8 mouse cellular contexts compared by ENCODE assay signal in the genomic region with DNA sequence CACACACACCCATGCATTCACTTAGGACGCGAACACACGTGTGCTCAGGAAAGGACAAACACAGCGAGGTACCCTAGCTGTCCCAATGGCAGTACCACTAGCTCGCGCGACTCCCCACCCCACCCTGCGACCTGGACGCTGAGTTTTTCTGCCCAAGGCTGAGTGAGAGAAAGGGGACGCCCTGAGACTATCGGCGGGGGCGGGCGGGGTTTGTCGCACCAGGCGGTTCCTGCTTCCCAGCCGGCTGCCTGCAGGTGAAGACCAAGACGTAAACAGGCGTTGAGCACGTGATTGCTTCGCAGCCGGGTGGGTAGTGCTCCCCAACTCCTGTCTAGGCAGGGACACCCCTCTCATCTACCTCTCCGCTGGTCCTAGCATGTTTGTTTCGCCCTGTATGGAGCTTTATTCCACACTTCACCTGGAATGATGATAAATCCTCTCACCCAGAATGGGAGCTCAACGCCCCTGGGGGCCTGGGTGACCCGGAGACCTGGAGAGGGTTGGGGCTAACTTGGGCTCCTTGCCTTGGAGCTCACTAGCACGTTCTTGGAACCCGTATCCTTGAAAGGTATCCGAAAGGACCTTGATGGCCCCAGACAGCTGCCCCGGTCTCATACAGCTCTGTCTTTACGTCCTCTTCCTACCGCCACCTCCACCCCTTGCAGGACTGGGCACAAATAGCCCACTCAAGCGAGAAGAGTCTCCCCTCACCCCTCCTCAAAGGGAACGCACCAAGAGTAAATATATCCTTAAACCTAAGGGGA. TPM values are rescaled to one million over a fixed set of nuclear protein-coding genes. Genes with fewer than 3 reads are reported as not detected.
A peak's percentile ranks its signal among the peaks of the same experiment; 100 is the strongest.
DNase-seq lines count a peak whose midpoint lies in the region; ATAC-seq and TF ChIP-seq lines count a peak whose summit lies in the region.

No protein-coding gene starts in this region.

- peak overlapping the region; percentile 99 for H3K27ac ChIP-seq in lung, postnatal 0 days (ENCODE audit: low read length)

- 0 out of 2 replicates have a peak, but pooled peaks have one; percentile 1 for ATAC-seq in lung, postnatal 0 days

- TF ChIP-seq CTCF in lung, postnatal 0 days (IDR thresholded peaks at IDR 0.05): no peak

- peak overlapping the region; percentile 63 for H3K9ac ChIP-seq in lung, postnatal 0 days (replicated peaks; ENCODE audit: low read depth)

- H3K4me1 ChIP-seq in lung, postnatal 0 days (ENCODE audit: insufficient read depth, low read depth, low read length): peaks cover 20% of the 10 kb centered on the region

- WGBS in lung, postnatal 0 days: under 1% methylated on average over 34 of the region's 34 CpGs

- no peaks in the 10 kb centered on the region for H3K9me3 ChIP-seq in lung, postnatal 0 days (ENCODE audit: low read length)

- peak overlapping the region; percentile 76 for H3K4me2 ChIP-seq in lung, postnatal 0 days (replicated peaks; ENCODE audit: low read depth, low read length)

- DNase-seq in A20 (ENCODE audit: low read depth, low spot score) (peak; percentile 91), R1 (ENCODE audit: low read depth, low spot score) (peak; percentile 66)
- DNase-seq in embryo, embryonic 11 days: peak; percentile 56
- peak; percentile 65 to 67 for DNase-seq in heart, adult 9 months (ENCODE audit: low spot score in 2 of 2)
- peak; percentile 61 to 65 for DNase-seq in kidney, adult 8-10 months
- peak; percentile 72 for DNase-seq in lung, postnatal 0 days (ENCODE audit: low spot score)
- peak; percentile 53 for DNase-seq in right cerebral cortex, postnatal 25 days
- no peak for DNase-seq in layer of hippocampus, postnatal 14 days (ENCODE audit: low spot score in 2 of 2)

- H3K36me3 ChIP-seq in lung, postnatal 0 days (ENCODE audit: insufficient read depth, low read length): no peaks in the 10 kb centered on the region

- H3K27me3 ChIP-seq in lung, postnatal 0 days (replicated peaks; ENCODE audit: insufficient read depth, low read length): no peaks in the 10 kb centered on the region

- TF ChIP-seq EP300 in lung, postnatal 0 days (IDR thresholded peaks at IDR 0.05): 0 out of 2 replicates have a peak, but pooled peaks have one; percentile 7

- peak overlapping the region; percentile 63 for H3K4me3 ChIP-seq in lung, postnatal 0 days (ENCODE audit: low read depth, low read length)

RNA-seq across cellular contexts. Expression of a gene that starts 1.5 kb away (rescaled TPM):
- 56.0 and 59.4 TPM in 2 replicates for polyA plus RNA-seq in lung, postnatal 0 days (2015; fragmentation: Nextera tagmentation; extraction: Ambion mirVana)
- total RNA-seq in layer of hippocampus, postnatal 14 days (2021): 10 to 100 TPM; 24.0 to 24.6 TPM

RNA-seq across cellular contexts. Expression of a gene that starts 9.5 kb away (rescaled TPM):
- 62.6 and 63.3 TPM in 2 replicates for polyA plus RNA-seq in lung, postnatal 0 days (2015; fragmentation: Nextera tagmentation; extraction: Ambion mirVana)
- 10 to 100 TPM; 46.2 to 47.5 TPM for total RNA-seq in layer of hippocampus, postnatal 14 days (2021)

RNA-seq across cellular contexts. Expression of a gene that starts 10.2 kb away (rescaled TPM):
- 7.5 and 7.9 TPM in 2 replicates for polyA plus RNA-seq in lung, postnatal 0 days (2015; fragmentation: Nextera tagmentation; extraction: Ambion mirVana)
- total RNA-seq in layer of hippocampus, postnatal 14 days (2021): 10 to 100 TPM; 14.7 to 15.2 TPM

RNA-seq across cellular contexts. Expression of a gene that starts 26.8 kb away (rescaled TPM):
- 0.47 and 1.0 TPM in 2 replicates for polyA plus RNA-seq in lung, postnatal 0 days (2015; fragmentation: Nextera tagmentation; extraction: Ambion mirVana)
- total RNA-seq in layer of hippocampus, postnatal 14 days (2021): 10 to 100 TPM; 40.1 to 46.0 TPM

RNA-seq across cellular contexts. Expression of a gene that starts 29.8 kb away (rescaled TPM):
- 0.12 and 0.13 TPM in 2 replicates for polyA plus RNA-seq in lung, postnatal 0 days (2015; fragmentation: Nextera tagmentation; extraction: Ambion mirVana)
- total RNA-seq in layer of hippocampus, postnatal 14 days (2021): 1 to 10 TPM; 2.1 to 2.3 TPM

Comparison
In these comparisons a context has a peak if more than half of its experiments do, and no peak if none do; other contexts are left out.
1. DNase-seq: peak in A20 (single experiment), R1 (single experiment), embryo, embryonic 11 days (single experiment), heart, adult 9 months (2 of 2), kidney, adult 8-10 months (2 of 2), lung, postnatal 0 days (single experiment) and right cerebral cortex, postnatal 25 days (single experiment); none in layer of hippocampus, postnatal 14 days (0 of 2).